Mouse (Mus musculus) hindbrain, embryonic 11.5 days (tissue): ENCODE measurements at regions not wholly inside any gene's neighbourhood (a gene's known extent, or its start where the extent isn't known, plus 50 kb on each side); places are given as distances from the start of the nearest gene placed in this dataset.

Experiments used
- ATAC-seq: fragments of 200-750 bp; cut with Nextera tagmentation; 2 replicates; pipeline ENCODE4 v1.8.0; 2017; ENCODE audit warnings: mild to moderate bottlenecking, moderate TSS enrichment, moderate library complexity; ENCODE audit not compliant: low FRiP score
- DNase-seq: peaks from one replicate; pipeline ENCODE4 v3.0.0-alpha.2; 2015; ENCODE audit warnings: low spot score
- H3K27ac ChIP-seq: fragments of 300-500 bp; sonication (generic); 2 replicates; pipeline ENCODE4 v1.5.1; 2014; ENCODE audit warnings: mild to moderate bottlenecking, low read depth, low read length
- H3K27me3 ChIP-seq: fragments of 300-500 bp; sonication (generic); 2 replicates; pipeline ENCODE4 v1.6.1; 2014; ENCODE audit warnings: mild to moderate bottlenecking, low read length, moderate library complexity, mixed read lengths; ENCODE audit not compliant: control insufficient read depth, insufficient read depth
- H3K36me3 ChIP-seq: fragments of 300-500 bp; sonication (generic); 2 replicates; pipeline ENCODE4 v1.6.1; 2014; ENCODE audit warnings: mild to moderate bottlenecking, low read length, moderate library complexity, mixed read lengths; ENCODE audit not compliant: control insufficient read depth, insufficient read depth
- H3K4me1 ChIP-seq: fragments of 300-500 bp; sonication (generic); replicated peaks from 2 replicates; pipeline ENCODE4 v1.6.1; 2014; ENCODE audit warnings: low read length, mixed read lengths; ENCODE audit not compliant: control insufficient read depth, insufficient read depth
- H3K4me2 ChIP-seq: fragments of 300-500 bp; sonication (generic); replicated peaks from 2 replicates; pipeline ENCODE4 v1.6.1; 2014; ENCODE audit warnings: mild to moderate bottlenecking, low read depth, low read length
- H3K4me3 ChIP-seq: fragments of 300-500 bp; sonication (generic); 2 replicates; pipeline ENCODE4 v1.5.1; 2014; ENCODE audit warnings: low read depth, low read length
- H3K9ac ChIP-seq: fragments of 300-500 bp; sonication (generic); 2 replicates; pipeline ENCODE4 v1.6.1; 2014; ENCODE audit warnings: low read depth, low read length
- H3K9me3 ChIP-seq: fragments of 300-500 bp; sonication (generic); 2 replicates; pipeline ENCODE4 v1.6.1; 2016; ENCODE audit warnings: low read length; ENCODE audit not compliant: control insufficient read depth
- WGBS: fragments of 180-500 bp; shearing (Covaris S2); extraction: QIAGEN DNeasy Blood & Tissue Kit; methylation state at CpG from one replicate; pipeline ENCODE4 v1.1.7; 2014; 5-methylcytosine and 5-hydroxymethylcytosine counted together

DNA sequence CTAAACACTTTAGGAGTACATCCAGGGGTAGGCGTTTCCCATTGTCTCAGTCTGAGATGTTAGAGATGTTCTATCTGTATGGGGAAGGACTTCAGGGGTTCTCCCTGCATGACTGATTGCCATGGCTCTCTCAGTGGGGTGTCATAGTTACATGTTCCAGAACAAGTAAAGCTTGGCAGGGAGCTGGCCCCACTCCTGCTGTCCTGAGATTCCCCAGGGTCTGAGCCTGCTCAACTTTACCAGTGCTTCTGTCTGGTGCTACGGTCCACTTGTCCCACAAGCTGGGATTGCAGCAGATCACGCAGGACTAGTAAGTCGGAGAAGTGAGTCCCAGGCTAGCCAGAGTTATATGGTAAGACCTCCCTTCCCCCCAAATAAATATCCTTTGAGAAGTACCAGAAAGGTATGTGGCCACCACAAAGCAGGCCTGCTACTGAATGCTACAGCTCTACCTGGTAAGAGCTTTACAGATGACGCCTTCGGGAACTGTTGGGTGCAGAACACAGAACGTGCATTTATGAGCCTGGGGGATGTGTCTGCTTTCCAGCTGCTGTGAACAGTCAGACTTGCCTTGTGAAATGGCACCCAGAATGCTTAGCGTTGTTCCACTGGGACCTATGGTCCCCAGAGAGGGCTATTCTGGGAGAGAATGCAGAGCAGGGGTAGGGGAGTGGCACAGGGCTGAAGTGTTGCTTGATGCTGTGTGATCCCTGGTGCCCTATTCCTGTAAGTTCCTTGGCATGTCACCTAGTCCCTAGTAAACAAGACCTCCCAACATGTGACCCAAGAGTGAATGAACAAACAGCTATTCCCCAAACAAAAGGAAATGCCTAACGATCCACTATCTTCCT is 148.9 kb upstream of the Tgfbr2 start:
- 85% methylated on average over 9 of the region's 9 CpGs for WGBS
- H3K9ac ChIP-seq: no peak overlapping the region
- DNase-seq (no peak), ATAC-seq (no peak)
- H3K9me3 ChIP-seq: no peaks in the 10 kb centered on the region
- no peak overlapping the region for H3K27ac ChIP-seq
- no peak overlapping the region for H3K4me2 ChIP-seq
- no peak overlapping the region for H3K4me3 ChIP-seq
- no peaks in the 10 kb centered on the region for H3K36me3 ChIP-seq
- no peaks in the 10 kb centered on the region for H3K27me3 ChIP-seq
- no peaks in the 10 kb centered on the region for H3K4me1 ChIP-seq

DNA sequence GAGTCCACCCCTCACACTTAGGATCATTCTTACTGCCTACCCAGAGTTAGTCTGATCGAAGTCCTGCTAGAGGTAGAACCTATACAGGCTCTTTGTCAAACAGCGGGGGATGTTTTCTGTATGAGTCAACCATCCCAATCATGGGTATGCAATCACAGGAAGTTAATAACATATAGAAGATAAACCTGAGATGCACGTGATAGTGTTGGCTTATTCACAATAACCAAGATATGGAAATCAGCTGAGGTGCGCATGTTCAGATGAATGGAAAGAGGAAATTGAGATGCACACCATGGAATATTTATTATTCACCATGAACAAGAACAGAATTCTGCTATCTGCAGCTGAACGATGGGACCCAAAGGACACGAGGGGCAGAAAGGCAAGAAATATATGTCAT is 146.7 kb upstream of the Tgfbr2 start:
- Histone ChIP-seq H3K9ac (no peak overlapping the region), H3K9me3 (no peaks in the 10 kb centered on the region), H3K4me1 (no peaks in the 10 kb centered on the region), H3K27ac (no peak overlapping the region), H3K27me3 (no peaks in the 10 kb centered on the region), H3K4me2 (no peak overlapping the region), H3K4me3 (no peak overlapping the region), H3K36me3 (no peaks in the 10 kb centered on the region)
- 93% methylated on average over 6 of the region's 6 CpGs for WGBS
- DNase-seq (no peak), ATAC-seq (no peak)

DNA sequence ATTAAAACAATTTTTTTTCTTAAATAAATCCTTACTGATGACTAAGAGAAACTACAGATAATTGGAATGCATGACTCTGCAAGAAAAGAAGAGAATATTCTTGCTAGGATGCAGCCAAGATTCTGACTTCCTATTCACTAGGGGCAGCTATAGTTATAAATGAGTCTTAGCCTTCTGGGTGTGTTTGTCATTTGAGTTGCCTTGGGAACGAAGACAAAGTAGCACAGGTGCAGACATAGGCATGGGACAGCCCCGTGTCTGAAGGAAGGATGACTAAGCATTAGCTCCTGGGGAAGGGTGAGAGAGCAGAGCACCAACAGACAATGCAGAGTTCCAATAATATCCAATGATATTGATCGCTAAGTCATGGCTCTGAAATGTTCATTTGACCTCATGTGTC is 144.3 kb upstream of the Tgfbr2 start:
- no peak overlapping the region for H3K9ac ChIP-seq
- no peaks in the 10 kb centered on the region for H3K36me3 ChIP-seq
- no peak for DNase-seq
- no peaks in the 10 kb centered on the region for H3K4me1 ChIP-seq
- no peak overlapping the region for H3K4me2 ChIP-seq
- H3K9me3 ChIP-seq: no peaks in the 10 kb centered on the region
- WGBS: 81% methylated on average over 3 of the region's 3 CpGs
- H3K27me3 ChIP-seq: no peaks in the 10 kb centered on the region
- no peak for ATAC-seq
- H3K4me3 ChIP-seq: no peak overlapping the region
- no peak overlapping the region for H3K27ac ChIP-seq

DNA sequence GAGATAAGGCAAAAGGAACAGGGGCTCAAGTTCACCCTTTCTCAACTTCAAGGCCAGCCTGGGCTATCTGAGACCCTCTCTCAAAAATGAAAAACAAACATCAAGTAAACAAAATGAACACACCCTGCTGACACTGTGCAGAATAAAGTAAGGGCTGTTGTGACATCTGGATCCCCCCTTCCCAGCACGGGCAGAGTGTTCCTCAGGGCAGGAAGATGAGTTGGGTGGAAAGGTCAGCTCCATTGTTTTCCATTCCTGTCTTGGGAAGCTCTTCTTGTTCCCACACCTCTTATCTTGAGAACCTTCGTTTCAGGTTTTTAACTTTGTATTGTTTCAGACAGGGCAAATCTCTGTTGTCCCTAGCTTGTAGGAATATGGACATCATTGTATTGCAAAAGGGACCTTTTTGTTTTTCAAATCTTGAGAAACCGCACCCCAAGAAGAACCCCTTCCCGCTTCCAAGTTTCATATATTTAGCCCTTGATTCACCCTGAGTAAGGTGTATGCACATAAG is 141.5 kb upstream of the Tgfbr2 start:
- WGBS: 74% methylated on average over 4 of the region's 4 CpGs
- Histone ChIP-seq H3K9me3 (no peaks in the 10 kb centered on the region), H3K9ac (no peak overlapping the region), H3K27me3 (no peaks in the 10 kb centered on the region), H3K4me3 (no peak overlapping the region), H3K36me3 (no peaks in the 10 kb centered on the region), H3K4me2 (no peak overlapping the region), H3K4me1 (no peaks in the 10 kb centered on the region), H3K27ac (no peak overlapping the region)
- ATAC-seq (no peak), DNase-seq (no peak)

DNA sequence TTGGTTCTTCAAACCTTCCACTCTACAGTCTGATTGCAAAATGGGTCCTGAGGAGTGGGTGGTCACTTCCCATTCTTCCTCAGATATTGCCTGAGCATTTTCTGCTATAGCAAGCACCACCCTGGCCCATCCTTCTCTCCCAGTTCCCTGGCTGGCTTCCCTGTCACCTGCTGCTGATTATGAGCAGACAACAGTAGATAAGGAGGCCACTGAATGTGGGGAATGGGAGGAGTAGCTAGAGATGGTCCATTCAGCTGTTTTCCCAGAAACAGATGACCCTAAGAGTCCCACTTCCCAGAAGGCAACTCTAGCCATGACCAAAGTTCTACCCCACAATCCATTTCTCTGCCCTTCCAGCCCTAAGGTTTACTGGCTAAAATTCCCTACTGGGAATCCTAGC is 139.6 kb upstream of the Tgfbr2 start:
- H3K27ac ChIP-seq: no peak overlapping the region
- DNase-seq (no peak), ATAC-seq (no peak)
- H3K9me3 ChIP-seq: no peaks in the 10 kb centered on the region
- H3K27me3 ChIP-seq: no peaks in the 10 kb centered on the region
- no peaks in the 10 kb centered on the region for H3K36me3 ChIP-seq
- H3K4me1 ChIP-seq: no peaks in the 10 kb centered on the region
- H3K4me2 ChIP-seq: no peak overlapping the region
- no peak overlapping the region for H3K9ac ChIP-seq
- no peak overlapping the region for H3K4me3 ChIP-seq

DNA sequence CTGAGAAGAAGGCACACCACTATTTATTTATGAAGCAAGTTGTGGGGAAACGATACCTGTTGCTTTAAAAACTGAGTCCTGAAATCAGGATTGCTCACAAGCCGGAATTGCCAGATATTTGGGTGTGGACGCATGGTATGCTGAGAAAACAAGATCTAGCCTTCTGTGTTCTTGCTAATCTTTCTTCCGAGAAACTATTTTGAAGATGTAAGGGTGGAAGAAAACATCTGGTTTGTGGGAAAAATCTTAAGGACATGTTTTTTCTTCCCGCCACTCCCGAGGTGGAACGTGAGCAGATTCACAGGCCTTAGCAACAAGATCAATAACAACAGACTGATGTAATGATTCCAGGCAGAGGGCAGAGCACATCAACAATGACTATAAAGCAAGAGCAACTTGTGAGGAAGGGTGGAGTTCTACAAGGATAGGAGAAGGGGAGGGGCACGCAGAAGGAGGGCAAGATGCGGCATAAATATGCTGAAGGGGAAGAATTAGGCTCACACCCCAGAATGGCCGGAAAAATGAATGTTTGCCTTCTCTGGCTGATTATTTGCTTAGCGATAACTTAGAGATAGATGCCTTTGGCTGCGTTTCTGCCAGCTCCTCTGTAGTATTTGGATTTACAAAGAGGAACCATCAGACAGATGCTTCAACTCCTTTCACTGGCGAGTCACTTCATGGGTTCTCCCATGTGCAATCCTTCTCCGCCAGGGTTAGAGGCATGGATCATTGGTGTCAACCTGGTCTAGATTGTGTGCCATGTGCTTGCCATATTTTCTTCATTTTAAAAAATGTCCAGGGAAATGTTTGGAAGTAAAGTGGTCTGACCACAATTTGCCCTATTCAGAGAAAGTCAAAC is 139.0 kb upstream of the Tgfbr2 start:
- no peak for ATAC-seq
- no peaks in the 10 kb centered on the region for H3K36me3 ChIP-seq
- no peaks in the 10 kb centered on the region for H3K9me3 ChIP-seq
- H3K4me2 ChIP-seq: no peak overlapping the region
- H3K9ac ChIP-seq: no peak overlapping the region
- no peak overlapping the region for H3K4me3 ChIP-seq
- DNase-seq: no peak
- H3K4me1 ChIP-seq: no peaks in the 10 kb centered on the region
- WGBS: 82% methylated on average over 14 of the region's 14 CpGs
- no peaks in the 10 kb centered on the region for H3K27me3 ChIP-seq
- H3K27ac ChIP-seq: no peak overlapping the region

DNA sequence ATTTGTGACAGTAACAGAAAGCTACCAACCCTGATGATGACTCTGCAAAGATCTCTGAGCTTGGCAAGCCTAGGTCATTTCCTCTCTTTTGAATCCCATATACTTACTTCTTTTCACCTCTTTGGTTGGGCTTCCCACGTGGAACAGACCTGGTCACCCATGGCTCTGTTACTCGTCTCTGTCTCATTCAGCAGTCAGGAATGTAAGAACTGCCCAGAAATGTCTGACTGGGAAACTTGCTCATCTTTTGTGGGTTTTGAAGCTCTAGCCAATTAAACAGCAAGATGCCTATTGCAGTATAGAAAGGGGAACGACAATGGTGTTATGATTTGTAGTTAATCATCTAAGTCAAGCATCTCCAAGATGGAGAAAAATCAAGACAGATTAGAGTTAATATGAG is 136.2 kb upstream of the Tgfbr2 start:
- Histone ChIP-seq H3K9me3 (no peaks in the 10 kb centered on the region), H3K27me3 (no peaks in the 10 kb centered on the region), H3K9ac (no peak overlapping the region), H3K27ac (no peak overlapping the region), H3K4me1 (no peaks in the 10 kb centered on the region), H3K4me3 (no peak overlapping the region), H3K36me3 (no peaks in the 10 kb centered on the region), H3K4me2 (no peak overlapping the region)
- WGBS: 88% methylated on average over 3 of the region's 3 CpGs
- DNase-seq (no peak), ATAC-seq (no peak)

DNA sequence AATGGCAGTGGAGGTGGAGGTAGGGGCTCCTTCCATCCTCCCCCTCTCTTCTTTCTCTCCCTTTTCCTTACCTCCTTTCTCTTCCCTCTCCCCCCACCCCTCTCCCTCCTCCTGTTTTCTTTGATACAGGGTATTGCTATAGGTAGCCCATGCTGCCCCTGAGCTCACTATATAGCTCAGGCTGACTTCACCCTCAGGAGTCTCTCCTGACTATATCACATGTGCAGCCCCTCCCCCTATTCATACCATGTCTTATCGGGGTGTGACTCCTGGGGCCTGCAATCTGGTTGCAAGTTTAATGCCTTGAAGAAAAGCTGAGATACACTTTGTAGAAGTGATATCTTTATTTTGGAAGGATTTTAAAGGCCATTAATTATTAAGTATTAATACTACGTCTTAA is 126.4 kb upstream of the Tgfbr2 start:
- ATAC-seq: no peak
- H3K27ac ChIP-seq: no peak overlapping the region
- 87% methylated on average over 2 of the region's 2 CpGs for WGBS
- no peak overlapping the region for H3K4me2 ChIP-seq
- H3K27me3 ChIP-seq: no peaks in the 10 kb centered on the region
- DNase-seq: no peak
- no peak overlapping the region for H3K4me3 ChIP-seq
- no peaks in the 10 kb centered on the region for H3K9me3 ChIP-seq
- no peaks in the 10 kb centered on the region for H3K4me1 ChIP-seq
- no peaks in the 10 kb centered on the region for H3K36me3 ChIP-seq
- no peak overlapping the region for H3K9ac ChIP-seq
